Mouse (Mus musculus) hindbrain, embryonic 15.5 days (tissue): ENCODE data around the gene Mapkapk2. TPM values are rescaled to one million over a fixed set of nuclear protein-coding genes. Genes with fewer than 3 reads are reported as not detected.
A peak's percentile ranks its signal among the peaks of the same experiment; 100 is the strongest.
"Not testable (repeated sequence)": the region's sequence is repeated elsewhere in the genome, so short reads cannot be mapped to it uniquely, and the experiment has no call there.

Source experiments
- ATAC-seq: fragments of 200-750 bp; cut with Nextera tagmentation; 2 replicates; pipeline ENCODE4 v1.8.0; 2017; ENCODE audit warnings: low read depth, moderate number of reproducible peaks, moderate TSS enrichment; ENCODE audit not compliant: low FRiP score
- H3K27ac ChIP-seq: fragments of 300-500 bp; sonication (generic); replicated peaks from 2 replicates; pipeline ENCODE4 v1.5.1; 2015; ENCODE audit warnings: mild to moderate bottlenecking, inconsistent platforms
- H3K27me3 ChIP-seq: fragments of 300-500 bp; sonication (generic); 2 replicates; pipeline ENCODE4 v1.6.1; 2015; ENCODE audit warnings: control low read depth, inconsistent platforms
- H3K36me3 ChIP-seq: fragments of 300-500 bp; sonication (generic); 2 replicates; pipeline ENCODE4 v1.6.1; 2015; ENCODE audit warnings: control low read depth, inconsistent platforms
- H3K4me1 ChIP-seq: fragments of 300-500 bp; sonication (generic); replicated peaks from 2 replicates; pipeline ENCODE4 v1.6.1; 2015; ENCODE audit warnings: control low read depth, inconsistent platforms
- H3K4me2 ChIP-seq: fragments of 300-500 bp; sonication (generic); 2 replicates; pipeline ENCODE4 v1.6.1; 2015; ENCODE audit warnings: moderate library complexity, mild to moderate bottlenecking, inconsistent platforms
- H3K4me3 ChIP-seq: fragments of 300-500 bp; sonication (generic); 2 replicates; pipeline ENCODE4 v1.5.1; 2015; ENCODE audit warnings: mild to moderate bottlenecking, inconsistent platforms
- H3K9ac ChIP-seq: fragments of 300-500 bp; sonication (generic); 2 replicates; pipeline ENCODE4 v1.6.1; 2015; ENCODE audit warnings: inconsistent platforms
- H3K9me3 ChIP-seq: fragments of 300-500 bp; sonication (generic); 2 replicates; pipeline ENCODE4 v1.6.1; 2016; ENCODE audit warnings: control low read depth, inconsistent platforms
- WGBS: fragments of 180-500 bp; shearing (Covaris S2); methylation state at CpG from one replicate; pipeline ENCODE4 v1.1.7; 2015; 5-methylcytosine and 5-hydroxymethylcytosine counted together
- polyA plus RNA-seq: library from polyadenylated mRNA; unstranded; fragments of >200 nt; fragmentation: Nextera tagmentation; extraction: Ambion mirVana; gene quantifications from 2 replicates; pipeline ENCODE4 v1.2.1, GENCODE M21; 2015

The Mapkapk2 gene
- polyA plus RNA-seq = 20.0 and 22.1 TPM in 2 replicates

DNA sequence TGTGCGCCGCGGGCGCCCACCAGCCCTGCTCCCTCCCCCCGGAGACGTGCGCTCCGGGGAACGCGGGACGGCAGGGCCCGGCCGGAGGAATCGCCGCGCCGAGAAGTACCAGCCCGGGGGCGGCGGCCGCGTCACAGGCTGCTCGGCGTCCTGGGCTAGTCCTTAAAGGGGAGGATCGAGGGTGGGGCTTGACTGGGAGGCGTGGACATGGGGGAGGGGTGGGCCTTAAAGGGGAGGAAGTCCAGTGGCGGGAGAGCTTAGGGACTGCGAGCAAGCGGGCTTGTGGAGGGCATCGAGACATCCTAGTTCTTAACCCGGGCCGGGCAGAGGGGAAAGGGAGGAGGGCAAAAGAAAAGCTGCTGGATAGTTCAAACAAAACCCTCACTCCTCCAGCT, at the start of gene Mapkapk2:
Mapkapk2 (minus strand) TSS at position 127 of the 395 bp plus-strand sequence.
- H3K27ac ChIP-seq = peak within 1 kb of the TSS; percentile 83
- no peaks in the 10 kb centered on the region for H3K9me3 ChIP-seq
- peak within 1 kb of the TSS; percentile 80 for H3K4me3 ChIP-seq
- H3K36me3 ChIP-seq = no peaks in the 10 kb centered on the region
- H3K4me2 ChIP-seq = peak within 1 kb of the TSS; percentile 73
- WGBS = 0% methylated on average over 30 of the region's 32 CpGs
- H3K27me3 ChIP-seq = no peaks in the 10 kb centered on the region
- peak within 1 kb of the TSS; percentile 83 for H3K9ac ChIP-seq
- peaks cover 39% of the 10 kb centered on the region for H3K4me1 ChIP-seq
- ATAC-seq = peak; percentile 96

DNA sequence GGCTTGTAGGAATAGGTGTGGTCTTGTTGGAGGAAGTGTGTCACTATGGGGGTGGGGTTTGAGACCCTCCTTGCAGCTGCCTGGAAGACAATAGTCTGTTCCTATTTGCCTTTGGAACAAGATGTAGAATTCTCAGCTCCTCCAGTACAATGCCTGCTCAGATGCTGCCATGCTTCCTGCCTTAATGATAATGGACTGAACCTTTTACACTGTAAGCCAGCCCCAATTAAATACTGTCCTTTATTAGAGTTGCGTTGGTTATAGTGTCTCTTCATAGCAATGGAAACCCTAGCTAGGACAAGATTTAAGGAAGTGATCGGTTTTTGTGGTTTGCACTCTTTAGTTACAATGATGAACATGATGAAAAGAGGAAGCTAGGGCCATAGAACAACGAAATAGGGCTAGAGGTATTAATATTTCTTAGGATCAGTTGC, 48.6 kb upstream of the Mapkapk2 start:
- Histone ChIP-seq H3K4me1 (no peaks in the 10 kb centered on the region), H3K27me3 (no peaks in the 10 kb centered on the region), H3K4me2 (no peak overlapping the region), H3K36me3 (no peaks in the 10 kb centered on the region), H3K9me3 (no peaks in the 10 kb centered on the region), H3K9ac (no peak overlapping the region), H3K27ac (no peak overlapping the region), H3K4me3 (no peak overlapping the region)
- WGBS = 92% methylated on average over 3 of the region's 3 CpGs
- ATAC-seq = no peak

DNA sequence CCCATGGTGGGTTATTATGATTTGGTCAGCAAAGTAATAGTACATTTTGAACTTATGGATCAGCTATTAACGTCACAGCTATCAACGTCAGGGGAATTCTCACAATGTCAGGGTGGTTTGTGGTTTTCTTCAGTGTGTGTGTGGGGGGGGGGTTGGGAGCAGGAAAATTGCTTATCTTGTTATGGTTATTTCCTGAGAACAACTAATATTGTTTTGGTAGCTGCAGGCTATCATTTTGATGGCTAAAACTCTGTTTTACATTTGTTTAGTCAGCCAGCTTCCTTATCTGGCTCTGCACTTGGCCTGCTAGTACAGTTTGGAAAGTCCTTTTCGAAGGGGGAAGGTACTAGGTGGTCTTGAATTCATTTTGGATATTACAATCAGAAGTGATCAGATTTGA, 47.6 kb upstream of the Mapkapk2 start:
- not testable (repeated sequence) for H3K4me2 ChIP-seq, ATAC-seq, H3K4me3 ChIP-seq, H3K27ac ChIP-seq, H3K9me3 ChIP-seq, H3K36me3 ChIP-seq, H3K4me1 ChIP-seq, H3K9ac ChIP-seq, H3K27me3 ChIP-seq
- WGBS = 93% methylated on average over 3 of the region's 3 CpGs

DNA sequence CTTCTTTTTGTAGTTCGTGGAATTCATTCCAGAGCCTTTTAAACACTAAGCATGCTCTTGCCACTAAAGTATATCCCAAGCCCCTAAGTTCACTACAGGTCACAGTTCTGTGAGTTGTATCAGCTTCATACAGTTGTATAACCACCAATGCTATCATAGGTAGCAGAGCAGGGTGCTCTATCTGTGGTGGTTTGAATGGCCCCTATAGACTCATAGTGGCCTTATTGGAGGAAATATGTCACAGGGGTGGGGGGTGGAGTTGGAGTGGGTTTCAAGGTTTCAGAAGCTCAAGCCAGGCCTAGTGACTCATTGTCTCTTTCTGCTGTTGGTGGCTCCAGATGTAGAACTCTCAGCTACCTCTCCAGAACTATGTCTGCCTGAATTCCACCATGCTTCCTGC, 44.8 kb upstream of the Mapkapk2 start:
- no peak for ATAC-seq
- Histone ChIP-seq H3K4me1 (peaks cover 8% of the 10 kb centered on the region), H3K4me2 (no peak overlapping the region), H3K9ac (no peak overlapping the region), H3K9me3 (no peaks in the 10 kb centered on the region), H3K27me3 (no peaks in the 10 kb centered on the region), H3K36me3 (no peaks in the 10 kb centered on the region), H3K4me3 (no peak overlapping the region), H3K27ac (no peak overlapping the region)
- 88% methylated on average over 1 of the region's 1 CpGs for WGBS

DNA sequence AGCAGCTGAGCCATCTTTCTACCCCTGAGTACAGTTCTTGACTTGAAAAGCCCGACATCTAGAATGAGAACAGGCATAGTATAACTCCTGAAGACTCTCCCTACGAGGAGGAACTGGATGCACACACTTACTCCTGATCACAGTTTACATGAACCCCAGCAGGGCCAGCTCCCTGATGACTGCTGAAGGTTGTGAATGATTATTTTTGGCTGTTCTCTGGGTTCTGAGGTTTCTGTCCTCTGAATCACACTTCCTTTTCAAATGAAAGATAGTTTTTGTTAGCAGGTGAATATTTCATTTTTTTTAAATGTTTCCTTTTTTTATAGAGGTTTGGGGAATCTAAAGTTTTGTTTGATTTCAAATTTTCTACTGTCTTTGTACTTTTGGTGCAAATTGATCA, 43.8 kb upstream of the Mapkapk2 start:
- Histone ChIP-seq H3K4me1 (peaks cover 17% of the 10 kb centered on the region), H3K9ac (no peak overlapping the region), H3K27ac (no peak overlapping the region), H3K4me3 (no peak overlapping the region), H3K27me3 (no peaks in the 10 kb centered on the region), H3K4me2 (no peak overlapping the region), H3K36me3 (no peaks in the 10 kb centered on the region), H3K9me3 (no peaks in the 10 kb centered on the region)
- WGBS = 64% methylated on average over 2 of the region's 2 CpGs
- no peak for ATAC-seq

DNA sequence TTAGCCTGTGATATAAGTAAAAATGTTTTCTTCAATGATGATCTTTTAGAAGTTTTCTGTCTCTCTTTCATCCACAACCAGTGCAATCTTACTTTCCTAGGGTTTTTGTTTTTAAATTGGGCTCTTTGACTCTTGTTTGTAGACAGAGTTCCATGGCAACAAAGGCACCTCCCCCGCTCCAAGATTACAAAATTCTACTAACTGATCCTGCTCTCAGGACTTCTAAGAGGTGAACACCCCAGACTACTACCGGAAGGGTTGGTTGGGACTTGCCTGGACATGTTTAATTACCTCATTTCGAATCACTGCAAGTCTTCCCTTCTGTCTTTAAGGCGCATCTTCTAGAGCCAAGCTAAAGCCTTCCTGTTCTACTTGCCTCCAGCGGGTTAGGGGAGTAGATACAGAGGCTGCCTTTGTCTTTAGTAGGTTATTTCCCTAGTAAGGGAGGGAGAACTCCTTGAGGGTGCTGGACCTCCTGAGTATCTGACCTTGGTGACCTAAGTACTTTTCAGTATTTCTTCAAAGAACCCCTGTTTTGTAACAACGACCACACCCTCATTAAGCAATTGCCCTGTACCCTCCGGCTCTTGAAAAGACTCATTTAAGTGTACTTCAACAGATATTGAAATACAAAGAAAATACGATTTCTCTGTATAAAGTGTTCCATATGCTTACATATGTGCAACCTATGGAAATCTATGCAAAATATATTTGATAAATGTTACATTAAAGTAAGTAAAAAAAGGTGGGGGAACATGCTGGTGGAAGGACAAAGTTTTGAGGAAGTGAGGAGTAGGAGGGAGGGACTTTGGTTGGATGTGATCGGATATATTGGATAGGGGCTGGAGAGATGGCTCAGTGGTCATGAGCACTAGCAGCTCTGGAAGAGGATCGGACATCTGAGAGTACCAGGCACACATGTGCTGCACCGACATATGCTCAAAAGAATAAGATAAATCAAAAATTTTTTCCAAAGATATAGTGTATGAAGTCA, 41.8 kb upstream of the Mapkapk2 start:
- no peaks in the 10 kb centered on the region for H3K9me3 ChIP-seq
- H3K4me2 ChIP-seq = peak overlapping the region; percentile 73
- H3K27ac ChIP-seq = 0 out of 2 replicates have a peak overlapping the region, but pooled peaks have one; percentile 88
- H3K4me1 ChIP-seq = peaks cover 36% of the 10 kb centered on the region
- peak overlapping the region; percentile 64 for H3K4me3 ChIP-seq
- no peaks in the 10 kb centered on the region for H3K27me3 ChIP-seq
- ATAC-seq = no peak
- H3K9ac ChIP-seq = no peak overlapping the region
- WGBS = 79% methylated on average over 11 of the region's 11 CpGs
- no peaks in the 10 kb centered on the region for H3K36me3 ChIP-seq

DNA sequence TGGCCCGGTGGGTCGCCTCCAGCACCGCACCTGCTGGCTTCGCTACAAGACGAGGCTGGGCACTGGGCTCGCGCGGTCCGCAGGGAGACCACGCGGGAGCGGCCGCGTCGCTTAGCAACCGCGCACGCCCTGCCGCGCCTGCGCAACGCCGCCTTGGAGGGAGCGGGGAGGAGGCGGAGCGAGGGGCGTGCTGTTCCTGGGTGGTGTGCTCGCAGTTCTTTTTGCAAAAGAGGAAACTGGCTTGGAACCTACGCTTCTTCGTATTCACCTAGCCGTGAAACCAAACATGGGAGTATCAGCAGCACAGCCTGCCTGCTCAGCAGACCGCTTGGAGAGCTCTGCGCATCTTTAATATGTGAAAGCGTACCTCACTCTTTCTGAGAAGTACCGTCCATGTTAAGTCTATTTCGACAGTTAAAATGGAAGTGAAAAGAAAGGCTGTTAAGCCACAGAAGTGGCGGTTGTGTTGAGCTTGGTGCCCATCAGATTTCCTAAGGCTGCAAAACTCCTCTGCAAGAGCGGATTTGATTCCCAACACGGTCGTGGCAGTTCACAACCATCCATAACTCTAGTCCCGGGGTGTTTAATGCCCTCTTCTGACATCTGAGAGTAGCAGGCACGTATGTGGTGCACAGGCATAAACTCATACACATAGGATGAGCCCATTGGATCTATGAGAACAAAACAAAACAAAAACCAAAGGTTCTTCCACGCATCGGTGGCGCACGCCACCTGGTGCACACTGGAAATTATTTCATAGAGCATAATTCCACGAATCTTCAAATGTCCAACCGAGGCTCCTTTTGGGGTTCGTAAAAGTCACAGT, 40.8 kb upstream of the Mapkapk2 start, which contains the start of gene Dyrk3:
Dyrk3 (minus strand) TSS at position 150 of the 826 bp plus-strand sequence.
- 4% methylated on average over 49 of the region's 49 CpGs for WGBS
- peaks cover 41% of the 10 kb centered on the region for H3K4me1 ChIP-seq
- no peaks in the 10 kb centered on the region for H3K9me3 ChIP-seq
- H3K9ac ChIP-seq = peak within 1 kb of the TSS; percentile 64
- peak; percentile 97 for ATAC-seq
- peak within 1 kb of the TSS; percentile 88 for H3K27ac ChIP-seq
- 0 out of 2 replicates have a peak, but pooled peaks cover under 1% of the 10 kb centered on the region for H3K36me3 ChIP-seq
- H3K4me3 ChIP-seq = peak within 1 kb of the TSS; percentile 64
- peak within 1 kb of the TSS; percentile 73 for H3K4me2 ChIP-seq
- H3K27me3 ChIP-seq = no peaks in the 10 kb centered on the region

DNA sequence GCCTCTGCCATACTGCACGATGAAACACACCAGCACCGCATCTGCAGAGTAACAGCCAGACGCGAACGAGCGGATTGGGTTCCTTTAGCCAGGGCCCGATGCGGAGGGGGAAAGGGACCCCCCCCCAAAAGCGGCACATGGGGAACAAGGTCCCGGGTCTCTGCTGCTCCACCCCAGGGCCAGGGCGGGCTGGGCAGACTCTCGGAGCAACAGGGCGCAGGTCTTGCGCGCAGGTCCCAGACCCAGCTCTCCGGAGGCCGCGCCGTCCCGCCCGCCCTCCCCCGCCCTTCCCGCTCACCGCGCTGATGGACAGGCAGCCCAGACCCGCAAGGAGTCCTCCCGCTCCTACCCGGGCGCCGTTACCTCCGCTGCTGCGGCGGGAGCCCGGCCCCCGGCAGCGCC, 40.1 kb upstream of the Mapkapk2 start:
- Histone ChIP-seq H3K9me3 (no peaks in the 10 kb centered on the region), H3K4me1 (peaks cover 41% of the 10 kb centered on the region), H3K27me3 (no peaks in the 10 kb centered on the region), H3K4me2 (peak overlapping the region; percentile 73), H3K27ac (peak overlapping the region; percentile 88), H3K36me3 (0 out of 2 replicates have a peak, but pooled peaks cover 5% of the 10 kb centered on the region), H3K9ac (peak overlapping the region; percentile 64), H3K4me3 (peak overlapping the region; percentile 64)
- ATAC-seq = peak; percentile 90
- whole genome bisulfite sequencing = under 1% methylated on average over 23 of the region's 36 CpGs

DNA sequence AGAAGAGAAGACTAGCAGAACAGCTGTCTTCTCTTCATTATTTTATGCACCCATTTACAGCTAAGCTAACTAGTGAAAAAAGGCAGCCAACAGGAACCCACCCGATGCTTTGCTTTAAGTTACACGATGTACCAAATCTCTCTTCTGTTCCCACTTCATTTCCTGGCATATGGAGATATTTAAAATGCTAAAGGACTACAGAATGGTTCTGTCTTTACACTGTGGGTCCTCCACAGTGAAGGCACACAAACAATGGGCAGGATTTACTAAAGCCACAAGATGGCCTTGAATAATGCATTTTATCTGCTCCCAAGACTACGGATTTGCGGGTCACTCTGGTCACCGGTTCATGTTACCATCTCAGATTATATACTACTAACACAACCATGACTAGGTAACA, 39.5 kb upstream of the Mapkapk2 start:
- WGBS = 5% methylated on average over 5 of the region's 5 CpGs
- peak overlapping the region; percentile 64 for H3K4me3 ChIP-seq
- H3K9ac ChIP-seq = peak overlapping the region; percentile 64
- H3K4me2 ChIP-seq = peak overlapping the region; percentile 73
- peaks cover 41% of the 10 kb centered on the region for H3K4me1 ChIP-seq
- no peaks in the 10 kb centered on the region for H3K9me3 ChIP-seq
- H3K27ac ChIP-seq = peak overlapping the region; percentile 61
- H3K36me3 ChIP-seq = 0 out of 2 replicates have a peak, but pooled peaks cover 5% of the 10 kb centered on the region
- H3K27me3 ChIP-seq = no peaks in the 10 kb centered on the region
- ATAC-seq = no peak

DNA sequence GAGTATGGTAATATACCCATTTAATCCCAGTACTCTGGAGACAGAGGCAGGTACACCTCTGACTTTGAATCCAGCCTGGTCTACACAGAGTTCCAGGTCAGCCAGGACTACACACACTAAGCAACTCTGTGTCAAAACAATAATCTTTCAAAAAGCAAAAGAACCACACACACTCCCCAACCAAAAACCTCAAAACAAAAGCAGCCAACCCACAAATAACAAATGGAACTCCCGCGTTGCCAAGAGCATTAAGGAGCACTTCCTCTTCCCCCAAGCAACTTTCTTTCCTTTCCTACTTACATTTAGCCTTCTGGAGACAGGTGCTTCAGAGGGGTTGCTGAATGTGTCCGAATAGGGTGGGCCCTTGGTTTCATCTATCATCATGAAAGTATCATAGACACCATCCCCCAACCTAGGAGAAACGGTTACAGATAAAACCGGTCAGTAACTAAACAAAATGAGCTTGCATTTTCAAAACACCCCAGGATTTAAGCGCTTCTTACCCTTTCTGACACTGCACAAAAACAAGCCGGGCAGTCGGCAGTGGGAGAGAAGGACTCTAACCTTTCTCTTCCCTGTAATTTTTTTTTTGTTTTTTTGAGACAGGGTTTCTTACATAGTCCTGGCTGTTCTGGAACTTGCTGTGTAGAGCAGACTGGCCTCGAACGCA, 38.5 kb upstream of the Mapkapk2 start:
- ATAC-seq = no peak
- H3K36me3 ChIP-seq = 0 out of 2 replicates have a peak, but pooled peaks cover 5% of the 10 kb centered on the region
- no peaks in the 10 kb centered on the region for H3K27me3 ChIP-seq
- H3K27ac ChIP-seq = no peak overlapping the region
- H3K4me1 ChIP-seq = peaks cover 41% of the 10 kb centered on the region
- H3K9ac ChIP-seq = no peak overlapping the region
- no peaks in the 10 kb centered on the region for H3K9me3 ChIP-seq
- WGBS = 84% methylated on average over 10 of the region's 10 CpGs
- H3K4me3 ChIP-seq = 0 out of 2 replicates have a peak overlapping the region, but pooled peaks have one; percentile 64
- H3K4me2 ChIP-seq = peak overlapping the region; percentile 73

DNA sequence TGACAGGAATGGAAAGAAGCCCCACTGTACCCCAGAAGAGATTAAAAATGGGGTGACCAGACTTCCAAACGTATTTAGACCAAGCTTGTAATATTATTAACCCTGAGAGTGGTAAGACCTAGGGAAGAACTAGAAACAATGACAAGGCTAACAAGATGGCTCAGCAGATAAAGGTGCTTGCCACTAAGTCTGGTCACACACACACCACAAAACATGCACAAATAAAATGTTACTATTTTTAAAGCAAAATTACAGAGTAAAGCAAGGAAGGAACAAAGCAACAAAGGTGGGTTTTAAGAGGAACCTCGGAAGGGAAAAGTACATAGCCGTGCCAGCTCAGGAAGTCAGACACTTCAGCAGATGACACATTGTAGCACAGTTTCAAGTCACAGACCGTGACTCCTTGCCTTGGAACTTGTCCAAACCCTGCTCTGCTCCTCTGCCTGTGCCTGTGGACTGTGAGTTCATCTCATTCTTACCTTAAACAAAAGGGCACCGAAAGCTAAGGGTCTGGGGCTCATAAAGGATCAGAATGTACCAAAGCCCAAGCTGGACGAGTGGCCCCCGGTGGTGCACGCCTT, 37.4 kb upstream of the Mapkapk2 start:
- no peak overlapping the region for H3K4me3 ChIP-seq
- ATAC-seq = no peak
- no peaks in the 10 kb centered on the region for H3K9me3 ChIP-seq
- no peak overlapping the region for H3K27ac ChIP-seq
- no peak overlapping the region for H3K9ac ChIP-seq
- peaks cover 41% of the 10 kb centered on the region for H3K4me1 ChIP-seq
- 0 out of 2 replicates have a peak overlapping the region, but pooled peaks have one; percentile 14 for H3K4me2 ChIP-seq
- H3K27me3 ChIP-seq = no peaks in the 10 kb centered on the region
- peaks cover 8% of the 10 kb centered on the region for H3K36me3 ChIP-seq
- WGBS = 51% methylated on average over 8 of the region's 8 CpGs
